Mouse (Mus musculus): ENCODE measurements around the gene Ehbp1l1. TPM values are rescaled to one million over a fixed set of nuclear protein-coding genes. Genes with fewer than 3 reads are reported as not detected.

The Ehbp1l1 gene
- polyA plus RNA-seq (2012; rRNA removed), result 64.4 and 73.8 TPM in 2 replicates

DNA sequence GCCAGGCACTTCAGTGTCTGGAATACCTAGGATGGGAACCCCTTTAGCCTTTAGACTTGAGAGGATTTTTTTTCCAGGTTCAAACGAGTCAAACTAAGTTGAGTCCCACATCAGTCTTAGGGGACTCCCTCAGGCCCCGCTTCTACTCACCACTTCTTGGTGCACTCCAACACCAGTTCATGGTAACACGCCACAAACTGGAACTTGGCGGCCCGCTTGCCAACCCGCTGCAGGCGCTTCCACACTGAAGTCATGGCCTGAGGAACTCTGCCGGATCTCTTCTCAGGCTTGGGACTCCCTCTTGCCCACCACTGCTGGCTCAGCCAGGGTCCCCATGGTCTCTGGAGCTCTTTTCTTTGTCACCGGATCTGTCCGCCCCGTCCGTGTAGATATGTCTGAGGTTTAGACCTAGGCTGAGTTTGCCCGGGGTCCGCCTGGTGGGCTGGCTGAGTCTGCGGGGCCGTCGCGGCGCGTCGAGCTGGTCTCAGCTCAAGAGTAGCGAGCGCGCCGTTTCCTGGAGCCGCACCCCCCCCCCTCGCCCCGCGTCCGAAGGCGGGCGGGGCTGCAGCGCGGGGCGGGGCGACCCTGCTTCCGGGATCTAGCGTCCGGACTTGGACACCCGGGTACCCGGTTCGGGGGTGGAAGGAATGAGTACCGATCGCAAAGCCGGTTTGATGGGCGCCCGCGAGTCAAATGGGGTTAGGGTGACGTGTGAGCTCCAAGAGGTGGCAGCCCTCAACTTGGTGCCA, at the start of gene Ehbp1l1:
TSS of gene Ehbp1l1 (minus strand) at position 551 of the 749 bp plus-strand sequence.
- 2% methylated on average over 49 of the region's 49 CpGs for WGBS
- H3K4me3 ChIP-seq (replicated peaks; ENCODE audit: extremely low read depth, low read depth, low read length), result peak within 1 kb of the TSS; percentile 79
- H3K4me1 ChIP-seq (ENCODE audit: control insufficient read depth, insufficient read depth, low read length), result peaks cover 31% of the 10 kb centered on the region
- DNase-seq, result peak; percentile 74
- TF ChIP-seq CTCF (IDR thresholded peaks at IDR 0.05; ENCODE audit: insufficient read depth, low read length), result no peak
- TF ChIP-seq POLR2A (IDR thresholded peaks at IDR 0.05; ENCODE audit: borderline replicate concordance, extremely low read depth, low read depth, low read length), result peak; percentile 41; the same call in 1 of the 2 replicates

DNA sequence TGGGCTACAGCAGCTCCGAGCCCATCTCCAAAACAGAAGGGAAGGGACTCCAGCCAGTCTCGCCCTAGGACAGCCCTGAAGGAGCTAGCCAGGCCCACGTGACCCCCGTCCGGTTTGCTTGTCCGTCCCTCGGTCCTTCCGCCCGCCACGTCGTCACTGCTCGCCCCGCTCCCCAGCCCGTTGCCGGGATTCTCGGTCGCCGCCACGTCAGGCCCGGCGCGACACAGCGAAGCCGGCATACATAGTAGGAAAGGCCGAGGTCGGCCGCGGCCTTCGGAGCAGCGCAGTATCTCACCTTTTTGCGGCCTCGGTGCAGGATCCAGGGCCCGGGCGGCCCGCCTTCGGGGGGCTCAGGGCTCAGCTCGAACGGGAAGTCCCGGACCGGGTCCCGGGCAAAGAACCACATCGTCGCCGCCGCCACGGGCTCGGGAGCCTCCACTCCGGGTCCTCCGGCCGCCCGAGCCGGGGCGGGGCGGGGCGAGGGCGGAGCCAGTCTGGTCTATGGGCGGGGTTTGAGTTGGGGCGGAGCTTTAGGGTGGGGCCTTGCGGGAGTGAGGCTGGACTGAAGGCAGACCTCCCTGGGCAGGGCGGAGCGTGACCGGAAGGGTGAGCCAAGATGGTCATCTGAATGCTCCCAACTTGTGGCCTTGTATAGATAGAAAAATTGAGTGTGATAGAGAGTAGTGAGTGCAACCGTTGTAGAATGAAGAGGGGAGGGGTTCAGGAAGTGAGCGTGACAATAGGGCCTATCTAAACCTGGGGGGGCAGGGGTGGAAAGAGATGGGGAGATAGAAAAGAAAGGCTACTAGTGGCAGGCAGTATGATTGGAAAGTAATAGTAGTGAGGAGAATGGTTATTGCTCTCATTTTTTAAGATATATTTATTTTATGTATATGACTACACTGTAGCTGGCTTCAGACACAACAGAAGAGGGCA, 45.1 kb upstream of the Ehbp1l1 start, which contains the start of gene Scyl1:
TSS of gene Scyl1 (minus strand) at position 495 of the 936 bp plus-strand sequence.
- TF ChIP-seq POLR2A (IDR thresholded peaks at IDR 0.05; ENCODE audit: borderline replicate concordance, extremely low read depth, low read depth, low read length), result peak; percentile 23; the same call in 1 of the 2 replicates
- no peak for TF ChIP-seq CTCF (IDR thresholded peaks at IDR 0.05; ENCODE audit: insufficient read depth, low read length)
- DNase-seq, result peak; percentile 98
- WGBS, result under 1% methylated on average over 64 of the region's 64 CpGs

DNA sequence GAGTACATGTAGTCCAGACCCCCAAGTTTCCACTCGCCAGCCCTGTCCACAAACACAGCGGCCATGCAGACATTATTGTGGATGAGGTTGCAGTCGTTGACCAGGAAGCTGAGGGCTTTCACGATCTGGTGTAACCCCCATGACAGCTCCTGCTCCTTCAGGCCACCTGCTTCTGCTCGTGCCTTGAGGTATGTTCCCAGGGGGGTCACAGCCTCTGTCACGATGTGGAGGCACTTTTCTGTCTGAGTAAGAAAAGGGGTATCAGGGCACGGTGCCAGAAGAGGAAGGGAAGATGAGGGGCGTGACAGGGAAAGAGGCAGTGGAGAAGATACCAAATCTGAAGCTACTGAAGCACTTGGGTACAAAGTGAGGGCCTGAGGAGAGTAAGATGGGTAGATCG, 44.2 kb upstream of the Ehbp1l1 start:
- peaks cover 9% of the 10 kb centered on the region for H3K4me1 ChIP-seq (ENCODE audit: control insufficient read depth, insufficient read depth, low read length)
- WGBS, result 29% methylated on average over 9 of the region's 9 CpGs

More for the DNA sequence above, 45.1 kb upstream of the Ehbp1l1 start, which contains the start of gene Scyl1:
- Histone ChIP-seq H3K4me3 (replicated peaks; ENCODE audit: extremely low read depth, low read depth, low read length) (peak within 1 kb of the TSS; percentile 81), H3K4me1 (ENCODE audit: control insufficient read depth, insufficient read depth, low read length) (peaks cover 9% of the 10 kb centered on the region)

DNA sequence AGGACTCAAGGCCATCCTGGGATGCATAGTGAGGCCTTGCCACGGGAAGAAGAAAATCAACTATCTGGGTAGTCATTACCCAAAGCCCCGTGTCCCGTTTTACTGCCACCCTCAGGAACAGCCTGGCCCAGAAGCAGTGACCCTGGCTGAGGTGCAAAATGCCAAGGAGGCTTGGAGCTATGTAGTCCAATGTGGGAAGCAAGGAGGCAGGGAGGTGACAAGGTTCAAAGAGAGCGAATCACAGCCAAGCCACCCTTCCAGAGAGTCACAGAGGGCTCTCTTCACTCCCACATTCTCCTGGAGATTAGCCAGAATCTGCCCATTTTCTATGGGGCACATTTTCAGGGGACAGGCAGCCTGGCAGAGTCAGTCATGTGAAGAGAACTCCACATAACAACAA, 41.2 kb upstream of the Ehbp1l1 start:
- TF ChIP-seq CTCF (IDR thresholded peaks at IDR 0.05; ENCODE audit: insufficient read depth, low read length), result no peak
- TF ChIP-seq POLR2A (IDR thresholded peaks at IDR 0.05; ENCODE audit: borderline replicate concordance, extremely low read depth, low read depth, low read length), result no peak
- Histone ChIP-seq H3K4me3 (replicated peaks; ENCODE audit: extremely low read depth, low read depth, low read length) (no peak overlapping the region), H3K4me1 (ENCODE audit: control insufficient read depth, insufficient read depth, low read length) (peaks cover 9% of the 10 kb centered on the region)
- 76% methylated on average over 4 of the region's 4 CpGs for WGBS
- DNase-seq, result no peak

More for the DNA sequence above, 44.2 kb upstream of the Ehbp1l1 start:
- TF ChIP-seq CTCF (IDR thresholded peaks at IDR 0.05; ENCODE audit: insufficient read depth, low read length), result no peak
- no peak for TF ChIP-seq POLR2A (IDR thresholded peaks at IDR 0.05; ENCODE audit: borderline replicate concordance, extremely low read depth, low read depth, low read length)
- peak overlapping the region; percentile 81 for H3K4me3 ChIP-seq (replicated peaks; ENCODE audit: extremely low read depth, low read depth, low read length)
- no peak for DNase-seq

DNA sequence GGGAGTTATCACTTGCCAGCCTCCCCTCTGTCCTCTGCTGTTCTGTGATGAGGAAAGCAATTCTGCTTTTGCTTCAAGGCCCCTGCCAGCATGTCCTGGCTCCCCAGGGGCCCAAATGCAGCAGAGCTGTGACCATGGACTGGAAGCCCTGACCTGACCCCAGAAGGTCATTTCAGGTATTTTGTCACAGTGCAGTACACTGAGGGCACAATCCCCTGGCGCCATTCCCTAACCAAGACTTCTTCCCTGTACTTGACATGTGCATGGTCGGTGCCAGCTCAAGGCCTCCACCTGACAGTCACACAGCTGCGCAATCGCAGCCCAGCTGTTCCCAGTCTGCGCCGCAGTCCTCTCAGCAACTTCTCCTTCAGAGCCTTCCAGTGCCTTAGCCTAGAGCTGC, 37.0 kb upstream of the Ehbp1l1 start:
- H3K4me3 ChIP-seq (replicated peaks; ENCODE audit: extremely low read depth, low read depth, low read length), result no peak overlapping the region
- TF ChIP-seq POLR2A (IDR thresholded peaks at IDR 0.05; ENCODE audit: borderline replicate concordance, extremely low read depth, low read depth, low read length), result no peak
- no peak for TF ChIP-seq CTCF (IDR thresholded peaks at IDR 0.05; ENCODE audit: insufficient read depth, low read length)
- H3K4me1 ChIP-seq (ENCODE audit: control insufficient read depth, insufficient read depth, low read length), result no peaks in the 10 kb centered on the region
- no peak for DNase-seq
- WGBS, result 92% methylated on average over 6 of the region's 6 CpGs

DNA sequence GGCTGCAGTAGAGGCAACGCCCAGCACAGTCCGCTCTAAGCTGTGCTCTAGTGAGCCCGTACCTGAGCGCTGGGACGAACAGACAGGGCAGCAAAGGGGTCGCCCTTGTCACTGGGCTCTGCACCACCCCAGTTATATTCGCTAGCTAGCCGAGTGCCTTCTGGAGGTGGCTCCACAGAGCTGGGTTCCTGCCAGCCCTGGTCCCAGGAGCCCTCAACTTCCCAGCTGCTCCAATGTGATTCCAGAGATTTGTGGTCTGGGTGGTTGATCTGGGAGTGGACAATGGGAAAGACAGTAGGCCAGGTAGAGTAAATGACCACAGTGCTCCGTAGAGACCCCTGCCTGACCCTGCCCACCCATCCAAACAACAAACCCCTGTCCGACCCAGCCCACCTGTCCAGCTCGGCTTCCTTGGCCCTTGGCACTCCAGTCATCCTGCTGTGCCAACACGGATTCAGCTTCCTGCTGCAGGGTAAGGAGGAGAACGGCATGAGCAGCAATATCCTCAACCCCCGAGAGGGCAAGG, 32.8 kb upstream of the Ehbp1l1 start:
- TF ChIP-seq CTCF (IDR thresholded peaks at IDR 0.05; ENCODE audit: insufficient read depth, low read length) (no peak), POLR2A (IDR thresholded peaks at IDR 0.05; ENCODE audit: borderline replicate concordance, extremely low read depth, low read depth, low read length) (no peak)
- no peak overlapping the region for H3K4me3 ChIP-seq (replicated peaks; ENCODE audit: extremely low read depth, low read depth, low read length)
- no peak for DNase-seq
- no peaks in the 10 kb centered on the region for H3K4me1 ChIP-seq (ENCODE audit: control insufficient read depth, insufficient read depth, low read length)
- 85% methylated on average over 14 of the region's 14 CpGs for WGBS

DNA sequence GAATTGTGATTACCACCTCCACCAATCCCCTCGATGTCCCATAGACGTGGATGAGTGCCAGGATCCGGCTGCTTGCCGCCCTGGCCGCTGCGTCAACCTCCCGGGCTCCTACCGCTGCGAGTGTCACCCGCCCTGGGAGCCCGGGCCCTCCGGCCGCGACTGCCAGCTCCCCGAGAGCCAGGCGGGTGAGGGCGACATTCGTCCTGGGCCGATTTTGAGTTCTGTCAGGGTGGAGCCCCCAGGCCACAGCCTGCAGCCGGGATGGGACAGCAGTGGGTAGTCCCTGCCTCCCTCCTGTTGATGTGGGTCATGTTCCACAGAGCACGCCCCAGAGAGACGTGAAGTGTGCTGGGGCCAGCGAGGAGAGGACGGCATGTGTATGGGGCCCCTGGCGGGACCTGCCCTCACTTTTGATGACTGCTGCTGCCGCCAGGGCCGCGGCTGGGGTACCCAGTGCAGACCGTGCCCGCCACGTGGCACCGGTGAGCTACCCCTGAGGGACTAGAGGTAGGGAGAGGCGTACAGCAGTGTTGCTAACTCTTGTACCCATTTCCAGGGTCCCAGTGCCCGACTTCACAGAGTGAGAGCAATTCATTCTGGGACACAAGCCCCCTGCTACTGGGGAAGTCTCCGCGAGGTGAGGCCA, 31.0 kb upstream of the Ehbp1l1 start:
- 45% methylated on average over 36 of the region's 36 CpGs for WGBS
- no peak overlapping the region for H3K4me3 ChIP-seq (replicated peaks; ENCODE audit: extremely low read depth, low read depth, low read length)
- DNase-seq, result no peak
- TF ChIP-seq CTCF (IDR thresholded peaks at IDR 0.05; ENCODE audit: insufficient read depth, low read length) (no peak), POLR2A (IDR thresholded peaks at IDR 0.05; ENCODE audit: borderline replicate concordance, extremely low read depth, low read depth, low read length) (no peak)
- no peaks in the 10 kb centered on the region for H3K4me1 ChIP-seq (ENCODE audit: control insufficient read depth, insufficient read depth, low read length)

DNA sequence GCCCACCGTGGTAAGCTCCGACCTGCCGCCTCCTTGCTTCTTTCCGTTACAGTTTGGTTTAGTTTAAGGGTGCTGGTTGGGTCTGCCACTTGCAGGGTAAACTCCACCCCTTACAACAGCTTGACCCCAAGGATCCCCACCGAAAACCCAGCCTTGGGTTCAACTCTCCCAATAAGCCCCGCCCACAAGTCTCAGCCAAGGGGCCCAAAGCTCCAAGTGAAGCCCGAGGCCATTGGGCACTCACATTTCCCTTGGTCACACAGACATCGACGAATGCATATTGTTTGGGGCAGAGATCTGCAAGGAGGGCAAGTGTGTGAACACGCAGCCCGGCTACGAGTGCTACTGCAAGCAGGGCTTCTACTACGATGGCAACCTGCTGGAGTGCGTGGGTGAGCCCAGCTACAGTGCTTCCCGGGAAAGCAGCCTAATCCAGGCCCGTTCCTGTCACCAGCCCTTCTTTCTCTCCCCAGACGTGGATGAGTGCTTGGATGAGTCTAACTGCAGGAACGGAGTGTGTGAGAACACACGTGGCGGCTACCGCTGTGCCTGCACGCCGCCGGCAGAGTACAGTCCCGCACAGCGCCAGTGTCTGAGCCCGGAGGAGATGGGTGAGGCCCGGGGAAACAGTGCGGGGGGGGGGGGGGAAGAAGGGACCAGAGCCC, 30.3 kb upstream of the Ehbp1l1 start:
- TF ChIP-seq POLR2A (IDR thresholded peaks at IDR 0.05; ENCODE audit: borderline replicate concordance, extremely low read depth, low read depth, low read length) (no peak), CTCF (IDR thresholded peaks at IDR 0.05; ENCODE audit: insufficient read depth, low read length) (no peak)
- Histone ChIP-seq H3K4me1 (ENCODE audit: control insufficient read depth, insufficient read depth, low read length) (peaks cover 3% of the 10 kb centered on the region; the same call in 1 of the 2 replicates), H3K4me3 (replicated peaks; ENCODE audit: extremely low read depth, low read depth, low read length) (no peak overlapping the region)
- DNase-seq, result no peak
- 48% methylated on average over 29 of the region's 29 CpGs for WGBS

Data from lung, adult 2 months (tissue).